Mouse (Mus musculus) brown adipose tissue, adult 24 weeks (tissue): ENCODE results near the gene Pde6c. TPM values are rescaled to one million over a fixed set of nuclear protein-coding genes. Genes with fewer than 3 reads are reported as not detected.
A peak's percentile ranks its signal among the peaks of the same experiment; 100 is the strongest.

Source experiments
- H3K27ac ChIP-seq: fragments of 200-500 bp; replicated peaks from 2 replicates; pipeline ENCODE4 v1.5.1; 2012; ENCODE audit warnings: low read depth, mild to moderate bottlenecking, low read length
- H3K4me1 ChIP-seq: fragments of 200-500 bp; 2 replicates; pipeline ENCODE4 v1.6.1; 2012; ENCODE audit warnings: low read length, mixed read lengths; ENCODE audit not compliant: control insufficient read depth, insufficient read depth, insufficient read length
- H3K4me3 ChIP-seq: fragments of 200-500 bp; 2 replicates; pipeline ENCODE4 v1.5.1; 2012; ENCODE audit warnings: low read depth, mild to moderate bottlenecking, low read length, moderate library complexity; ENCODE audit not compliant: insufficient read depth
- polyA plus RNA-seq: library from polyadenylated mRNA; stranded (reverse); fragments of >200 nt; gene quantifications from 2 replicates; pipeline ENCODE4 v1.2.4, GENCODE M21; 2012; ENCODE audit not compliant: missing spikeins, insufficient read depth, insufficient read length

Gene Pde6c
- polyA plus RNA-seq, 1 experiment, result not detected

- Histone ChIP-seq H3K4me3 (no peak overlapping the region), H3K27ac (no peak overlapping the region)
Measured at GRCm38 (mm10) chr19:38120123-38120760, 12.3 kb upstream of the Pde6c start.

GRCm38 (mm10) chr19:38123921-38124320 is 8.7 kb upstream of the Pde6c start:
- Histone ChIP-seq H3K4me3 (peak overlapping the region; percentile 55), H3K4me1 (no peaks in the 10 kb centered on the region), H3K27ac (no peak overlapping the region)

More at GRCm38 (mm10) chr19:38120123-38120760, 12.3 kb upstream of the Pde6c start:
- H3K4me1 ChIP-seq, result no peaks in the 10 kb centered on the region

DNA sequence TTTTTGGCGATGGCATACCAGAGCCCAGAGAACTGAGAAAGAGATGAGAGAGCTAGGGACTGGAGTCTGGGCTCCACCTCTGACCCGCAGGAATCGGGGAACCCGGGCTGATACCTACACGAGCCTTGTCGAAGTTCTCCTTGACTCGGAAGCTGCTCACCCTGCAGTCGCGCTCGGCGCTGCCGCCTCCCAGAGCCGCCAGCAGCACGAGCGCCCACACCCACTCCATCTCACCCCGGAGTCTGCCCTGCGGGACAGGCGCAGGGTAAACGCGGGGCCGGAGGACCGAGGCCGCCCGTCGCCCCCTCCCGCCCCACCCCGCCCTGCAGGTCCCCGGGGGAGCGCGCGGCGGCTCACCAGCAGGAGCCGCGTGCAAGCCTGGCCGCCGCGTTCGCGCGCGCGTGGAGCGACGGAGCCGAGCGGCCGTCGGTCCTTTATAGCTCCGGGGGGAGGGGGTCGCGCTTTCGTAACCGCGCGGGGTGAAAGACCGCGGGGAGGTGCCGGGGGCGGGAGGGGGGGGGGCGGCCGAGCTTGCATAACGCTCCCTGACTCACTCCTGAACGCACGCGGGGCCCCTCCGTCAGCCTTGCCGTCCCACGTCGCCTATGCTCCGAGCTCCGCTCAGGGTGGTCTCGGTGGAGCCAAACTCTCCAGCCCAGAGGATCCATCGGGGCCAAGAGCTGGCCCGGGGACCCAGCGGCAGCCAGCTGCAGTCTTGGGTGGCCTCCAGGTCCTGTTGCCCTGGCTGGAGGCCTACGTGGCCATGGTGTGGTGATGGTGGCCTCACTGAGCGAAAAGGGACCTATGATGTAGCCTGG is 8.0 kb upstream of the Pde6c start:
- H3K27ac ChIP-seq, result no peak overlapping the region
- no peaks in the 10 kb centered on the region for H3K4me1 ChIP-seq
- H3K4me3 ChIP-seq, result peak overlapping the region; percentile 55

DNA sequence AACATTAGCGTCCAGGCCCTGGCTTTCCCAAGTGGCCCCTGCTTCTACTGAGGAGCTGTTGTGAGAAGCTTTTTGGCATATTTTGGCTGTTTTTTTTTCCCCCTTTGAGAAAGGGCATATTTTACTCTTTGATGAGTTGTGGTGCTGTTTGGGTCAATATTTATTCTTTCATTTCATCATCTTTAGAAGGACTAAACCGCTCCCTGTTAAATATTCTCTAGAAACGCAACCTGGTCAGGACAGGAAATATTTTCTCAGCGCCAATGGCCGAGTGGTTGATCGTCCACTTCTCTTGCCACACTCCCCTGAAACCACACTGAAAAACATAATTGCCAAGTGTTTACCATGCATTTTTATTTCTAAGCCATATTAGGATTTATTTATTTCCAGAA is 7.4 kb upstream of the Pde6c start, which contains the start of gene Rbp4:
Gene Rbp4, minus strand, starts transcription at position 63 of the 392 bp plus-strand sequence.
- H3K4me3 ChIP-seq, result peak within 1 kb of the TSS; percentile 55
- H3K4me1 ChIP-seq, result no peaks in the 10 kb centered on the region
- H3K27ac ChIP-seq, result 0 out of 2 replicates have a peak within 1 kb of the TSS, but pooled peaks have one; percentile 23

GRCm38 (mm10) chr19:38126656-38127055 is 5.9 kb upstream of the Pde6c start:
- H3K4me3 ChIP-seq, result no peak overlapping the region
- H3K27ac ChIP-seq, result no peak overlapping the region
- no peaks in the 10 kb centered on the region for H3K4me1 ChIP-seq

DNA sequence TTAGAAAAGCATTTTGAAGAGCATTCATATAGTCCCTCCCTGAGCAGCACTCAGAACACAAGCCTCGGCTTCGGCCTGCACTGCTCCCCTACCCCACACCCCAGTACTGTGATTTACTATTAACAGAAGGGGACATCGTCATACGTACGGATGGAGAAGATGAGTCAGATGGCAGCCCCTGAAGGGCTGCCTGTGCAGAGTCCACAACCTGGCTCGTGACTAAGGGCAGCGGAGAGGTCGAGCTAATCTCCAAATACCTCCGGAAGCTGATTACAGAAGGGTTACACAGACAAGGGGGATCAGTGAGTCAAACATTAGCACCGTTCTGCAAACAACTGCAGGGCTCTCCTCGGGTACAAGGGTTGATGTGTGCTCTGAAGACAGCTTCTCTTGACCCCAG is 1.4 kb downstream of the Pde6c start:
- Histone ChIP-seq H3K27ac (no peak overlapping the region), H3K4me1 (no peaks in the 10 kb centered on the region), H3K4me3 (no peak overlapping the region)

GRCm38 (mm10) chr19:38134806-38135205 is 2.2 kb downstream of the Pde6c start:
- Histone ChIP-seq H3K4me1 (no peaks in the 10 kb centered on the region), H3K27ac (no peak overlapping the region), H3K4me3 (no peak overlapping the region)

DNA sequence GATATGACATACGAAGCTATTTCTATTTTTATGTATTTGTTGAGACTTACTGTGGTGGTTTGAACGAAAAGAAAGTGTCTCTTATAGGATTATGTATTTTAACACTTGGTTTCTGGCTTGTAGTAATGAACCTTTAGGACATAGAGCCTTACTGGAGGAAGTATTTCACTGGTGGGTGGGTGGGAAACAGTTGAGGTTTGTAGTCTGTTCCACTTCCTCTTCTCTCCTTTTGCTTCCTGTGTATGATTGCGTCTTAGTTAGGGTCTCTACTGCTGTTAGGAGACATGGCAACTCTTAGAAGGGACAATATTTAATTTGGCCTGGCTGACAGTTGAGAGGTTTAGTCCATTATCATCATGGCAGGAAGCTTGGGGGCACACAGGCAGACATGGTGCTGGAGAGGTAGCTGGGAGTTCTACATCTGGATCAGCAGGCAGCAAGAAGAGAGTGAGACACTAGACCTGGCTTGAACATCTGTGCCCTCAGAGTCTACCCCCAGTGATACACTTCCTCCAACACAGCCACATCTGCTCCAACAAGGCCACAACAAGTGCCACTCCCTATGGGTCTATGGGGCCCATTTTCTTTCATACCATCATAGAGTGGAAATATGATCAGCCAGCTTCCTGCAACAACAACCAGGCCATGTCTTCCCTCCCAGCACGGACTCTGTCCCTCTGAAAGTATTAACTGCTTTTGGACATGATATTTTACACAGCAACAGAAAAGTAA is 11.1 kb downstream of the Pde6c start:
- no peaks in the 10 kb centered on the region for H3K4me1 ChIP-seq
- no peak overlapping the region for H3K27ac ChIP-seq
- no peak overlapping the region for H3K4me3 ChIP-seq

DNA sequence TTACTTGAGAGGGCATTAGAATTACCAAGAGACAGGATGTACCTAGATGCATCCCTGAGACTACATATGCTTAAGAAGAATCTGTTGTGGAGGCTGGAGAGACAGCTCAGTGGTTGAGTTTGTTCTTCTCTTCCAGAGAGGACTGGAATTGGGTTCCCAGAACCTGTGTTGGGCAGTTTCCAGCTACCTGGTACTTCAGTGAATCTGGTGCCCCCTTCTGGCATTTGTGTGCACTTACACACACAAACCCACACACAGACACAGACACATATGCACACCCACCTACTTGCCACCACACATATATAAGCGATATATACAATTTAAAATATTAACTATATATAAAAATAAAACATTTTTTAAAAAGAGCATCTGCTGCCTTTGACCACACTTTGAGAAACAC is 23.7 kb downstream of the Pde6c start:
- H3K4me3 ChIP-seq, result no peak overlapping the region

GRCm38 (mm10) chr19:38161648-38162354 is 29.2 kb downstream of the Pde6c start:
- no peak overlapping the region for H3K4me3 ChIP-seq
- H3K4me1 ChIP-seq, result no peaks in the 10 kb centered on the region
- H3K27ac ChIP-seq, result no peak overlapping the region

More for the DNA sequence above, 23.7 kb downstream of the Pde6c start:
- H3K27ac ChIP-seq, result no peak overlapping the region
- H3K4me1 ChIP-seq, result no peaks in the 10 kb centered on the region

DNA sequence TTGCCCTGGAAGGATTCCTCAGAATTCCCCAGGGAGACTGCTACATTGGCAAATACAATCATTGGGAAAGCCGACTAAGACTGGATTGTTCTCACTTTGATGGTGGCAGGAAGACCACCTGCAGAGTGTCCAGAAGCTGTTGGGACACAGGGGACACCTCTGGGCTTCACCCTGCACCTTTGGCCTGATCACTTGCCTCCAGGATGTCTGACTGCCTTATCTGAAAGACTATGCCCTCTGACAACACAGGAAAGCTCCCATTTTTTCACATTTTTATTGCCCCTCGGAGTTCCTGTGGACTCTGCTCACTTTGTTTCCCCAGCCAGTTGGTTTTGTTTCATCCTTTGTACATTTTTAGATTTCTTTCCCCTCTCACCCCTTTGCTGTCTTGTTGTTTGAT is 32.1 kb downstream of the Pde6c start:
- Histone ChIP-seq H3K4me3 (no peak overlapping the region), H3K27ac (no peak overlapping the region)

GRCm38 (mm10) chr19:38179675-38180074 is 47.1 kb downstream of the Pde6c start:
- no peak overlapping the region for H3K27ac ChIP-seq
- H3K4me1 ChIP-seq, result no peaks in the 10 kb centered on the region
- H3K4me3 ChIP-seq, result no peak overlapping the region

More for the DNA sequence above, 32.1 kb downstream of the Pde6c start:
- no peaks in the 10 kb centered on the region for H3K4me1 ChIP-seq

DNA sequence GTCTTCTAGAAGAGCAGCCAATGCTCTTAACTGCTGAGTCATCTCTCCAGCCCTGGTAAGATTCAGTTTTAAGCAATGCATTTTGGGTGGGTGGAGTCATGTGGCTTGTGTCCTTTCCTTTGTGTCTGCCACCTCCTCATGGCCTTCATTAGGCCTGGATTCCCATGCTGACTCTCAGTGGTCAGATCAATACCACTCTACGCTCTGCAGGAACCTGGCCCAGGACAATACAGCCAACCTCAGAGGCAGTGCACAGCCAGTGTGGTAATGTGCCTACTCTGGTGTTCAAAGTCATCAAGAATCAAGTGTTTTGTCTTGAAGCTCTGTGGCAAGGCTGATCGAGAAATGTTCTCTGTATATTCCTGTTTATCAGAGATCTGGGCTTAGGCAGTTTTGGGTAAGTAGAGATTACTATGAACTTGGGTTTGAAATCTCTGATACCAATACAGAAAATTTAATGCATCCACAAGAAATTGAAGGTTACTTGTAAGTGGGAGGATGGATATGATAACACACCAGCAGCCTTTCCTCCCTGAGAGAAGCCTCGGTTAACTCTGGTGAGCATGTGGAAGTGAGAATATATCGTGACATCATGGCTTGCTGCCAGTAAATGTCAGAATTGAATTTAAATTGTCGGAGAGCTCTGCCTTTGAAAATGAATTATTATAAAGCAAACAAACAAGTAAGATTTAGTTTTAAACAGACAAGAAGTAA is 54.2 kb downstream of the Pde6c start:
- H3K4me3 ChIP-seq, result no peak overlapping the region
- no peaks in the 10 kb centered on the region for H3K4me1 ChIP-seq
- no peak overlapping the region for H3K27ac ChIP-seq

DNA sequence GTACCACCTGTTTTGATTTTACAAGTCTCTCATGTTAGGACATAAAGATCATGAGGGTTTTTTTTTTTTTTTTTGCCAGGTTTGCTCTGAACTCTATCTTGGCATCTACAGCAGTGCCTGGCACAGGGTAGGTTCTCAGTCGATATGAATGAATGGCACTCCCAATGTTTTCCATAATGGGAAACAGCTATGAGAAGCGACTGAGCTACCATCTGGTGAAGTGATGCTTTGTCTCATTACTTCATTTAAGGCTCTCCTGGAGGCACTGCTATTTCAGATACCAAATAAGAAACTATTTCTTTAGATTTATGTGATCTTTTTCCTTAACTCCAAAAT is 54.7 kb downstream of the Pde6c start:
- no peak overlapping the region for H3K27ac ChIP-seq
- H3K4me1 ChIP-seq, result no peaks in the 10 kb centered on the region
- no peak overlapping the region for H3K4me3 ChIP-seq
